12 mouse cellular contexts compared by ENCODE assay signal in the genomic region with DNA sequence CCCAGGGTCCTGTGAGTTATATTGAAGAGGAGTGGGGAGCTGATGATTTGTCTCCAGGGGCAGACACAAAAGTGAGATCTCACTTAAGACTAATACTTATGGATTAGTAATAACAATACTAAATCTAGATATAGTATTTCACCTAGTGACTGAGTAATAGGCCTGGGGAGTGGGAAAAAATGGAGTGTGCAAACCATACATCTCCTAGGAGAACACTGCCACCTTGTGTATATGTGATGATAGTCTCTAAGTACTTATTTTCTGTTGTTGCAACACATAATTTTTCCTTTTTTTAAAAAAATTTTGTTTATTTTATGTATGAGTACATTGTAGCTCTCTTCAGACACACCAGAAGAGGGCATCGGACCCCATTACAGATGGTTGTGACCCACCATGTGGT. TPM values are rescaled to one million over a fixed set of nuclear protein-coding genes. Genes with fewer than 3 reads are reported as not detected.
DNase-seq lines count a peak whose midpoint lies in the region; ATAC-seq and TF ChIP-seq lines count a peak whose summit lies in the region.
"Had no signal": no experiment of that assay in that cellular context is flagged by ENCODE, and none has a peak within 500 bp of the region (broad histone marks: within the 10 kb centered on the region; RNA-seq: fewer than 3 reads in every experiment).

No protein-coding gene starts in this region.

- no peak overlapping the region for H3K4me3 ChIP-seq in gastrocnemius, adult 2 months
- H3K4me3 ChIP-seq in lung, embryonic 14.5 days (ENCODE audit: low read depth, low read length) = no peak overlapping the region
- H3K4me3 ChIP-seq: liver, embryonic 13.5 days had no signal

- no peak overlapping the region for H3K9ac ChIP-seq in lung, embryonic 14.5 days
- H3K9ac ChIP-seq: liver, embryonic 13.5 days had no signal

- no peak overlapping the region for H3K4me2 ChIP-seq in lung, embryonic 14.5 days
- H3K4me2 ChIP-seq: liver, embryonic 13.5 days had no signal

- no peaks in the 10 kb centered on the region for H3K4me1 ChIP-seq in lung, embryonic 14.5 days (ENCODE audit: insufficient read depth)

- H3K9me3 ChIP-seq in lung, embryonic 14.5 days (ENCODE audit: low read depth, low read length) = no peaks in the 10 kb centered on the region
- H3K9me3 ChIP-seq: liver, embryonic 13.5 days had no signal

- no peak for ATAC-seq in lung, embryonic 14.5 days (ENCODE audit: insufficient read depth)
- peak; percentile 85 for ATAC-seq in megakaryocyte progenitor cell, adult 5-6 weeks (replicated peaks; ENCODE audit: poor library complexity)
- ATAC-seq in megakaryocyte-erythroid progenitor cell, adult 5-6 weeks (replicated peaks; ENCODE audit: low FRiP score, low TSS enrichment, poor library complexity, severe bottlenecking) = no peak

- peak; percentile 55 for TF ChIP-seq CTCF in gastrocnemius, adult 2 months (IDR thresholded peaks at IDR 0.05)
- peak; percentile 52 for TF ChIP-seq CTCF in lung, embryonic 14.5 days (IDR thresholded peaks at IDR 0.05; ENCODE audit: low read depth)

- no peaks in the 10 kb centered on the region for H3K27me3 ChIP-seq in lung, embryonic 14.5 days (ENCODE audit: insufficient read depth, low read length)
- H3K27me3 ChIP-seq: liver, embryonic 13.5 days had no signal

- WGBS in lung, embryonic 14.5 days = 87% methylated on average over 1 of the region's 1 CpGs

- no peaks in the 10 kb centered on the region for H3K36me3 ChIP-seq in lung, embryonic 14.5 days (ENCODE audit: insufficient read depth)
- H3K36me3 ChIP-seq: liver, embryonic 13.5 days had no signal

- H3K27ac ChIP-seq in gastrocnemius, adult 2 months = no peak overlapping the region
- H3K27ac ChIP-seq in lung, embryonic 14.5 days (ENCODE audit: low read depth) = no peak overlapping the region
- H3K27ac ChIP-seq: liver, embryonic 13.5 days had no signal

- no peak for DNase-seq in gastrocnemius, adult 2 months
- no peak for DNase-seq in gastrocnemius, postnatal 4 days (ENCODE audit: low spot score in 2 of 2)
- DNase-seq in lung, embryonic 14.5 days = peak; percentile 53
- no peak for DNase-seq in lung, postnatal 25 days (ENCODE audit: low spot score)
- peak; percentile 66 for DNase-seq in NIH3T3 (ENCODE audit: low read depth)
- no peak for DNase-seq in kidney, postnatal 10 days
- DNase-seq: heart, postnatal 14 days; kidney, adult 8-10 months; liver, embryonic 13.5 days; thymus, adult 2 months had no signal

- intact Hi-C loops in gastrocnemius, adult 2 months (cut with DNase I) = loop anchor here (1.0 kb wide), 1 partner anchor 61 kb away; no protein-coding TSS in a partner anchor

RNA-seq across cellular contexts. Expression of a gene that starts 15.7 kb away (rescaled TPM):
- 10 to 100 TPM; 17.7 to 25.4 TPM for total RNA-seq in gastrocnemius, adult 2 months (2021)
- total RNA-seq in gastrocnemius, postnatal 4 days (2021) = 10 to 100 TPM; 39.8 to 43.9 TPM
- polyA plus RNA-seq in lung, embryonic 14.5 days (2014; fragmentation: Nextera tagmentation; extraction: Ambion mirVana) = 47.9 and 55.7 TPM in 2 replicates
- 218 and 225 TPM in 2 replicates for total RNA-seq in megakaryocyte progenitor cell, adult 5-6 weeks (2015)
- 188 and 201 TPM in 2 replicates for total RNA-seq in megakaryocyte progenitor cell, adult 5-6 weeks (2017)
- total RNA-seq in megakaryocyte-erythroid progenitor cell, adult 5-6 weeks (2014; fragmentation: Nextera tagmentation) = 27.6 and 32.8 TPM in 2 replicates
- total RNA-seq in megakaryocyte-erythroid progenitor cell, adult 5-6 weeks (2017) = 24.3 and 34.3 TPM in 2 replicates

Comparison
In these comparisons a context has a peak if more than half of its experiments do, and no peak if none do; other contexts are left out.
1. DNase-seq: peak in lung, embryonic 14.5 days (single experiment) and NIH3T3 (single experiment); none in gastrocnemius, adult 2 months (single experiment), gastrocnemius, postnatal 4 days (0 of 2), lung, postnatal 25 days (single experiment) and kidney, postnatal 10 days (single experiment).
2. RNA of a gene that starts 15.7 kb away (total RNA-seq): 188 to 225 TPM in megakaryocyte progenitor cell, adult 5-6 weeks; 39.8 to 43.9 TPM in gastrocnemius, postnatal 4 days, 24.3 to 34.3 TPM in megakaryocyte-erythroid progenitor cell, adult 5-6 weeks and 17.7 to 25.4 TPM in gastrocnemius, adult 2 months; every median in the first group is over 4 times any median in the second.